Mouse (Mus musculus): ENCODE results near the gene Hjurp.

GRCm38 (mm10) chr1:88277098-88277817 lies at the start of gene Hjurp, which contains the start of gene Trpm8:
- TF ChIP-seq CTCF (conservative IDR thresholded peaks at IDR 0.05; ENCODE audit: insufficient read depth, insufficient read length, low read depth, low read length) (no peak), POLR2A (IDR thresholded peaks at IDR 0.05; ENCODE audit: low read depth, low read length) (no peak)

Data from kidney, adult 2 months (tissue).